Mouse (Mus musculus) monocyte, adult 5-6 weeks (primary cell): ENCODE results near the gene Olfr51. TPM values are rescaled to one million over a fixed set of nuclear protein-coding genes. Genes with fewer than 3 reads are reported as not detected.

ENCODE experiments used
- total RNA-seq: library from RNA; stranded (forward); fragments of 200-1000, 200-491, 200-594 nt; gene quantifications from 3 replicates; pipeline ENCODE4 v1.2.3, GENCODE M21; 2017

The Olfr51 gene
- total RNA-seq, 1 experiment from 2014 or later, result not detected

Other genes starting within 250 kb of the Olfr51 start
- 0.19 to 0.97 TPM (median 0.85 TPM) in 3 replicates for gene Zfp354c, start 175.9 kb upstream of the Olfr51 start, total RNA-seq
- gene Zfp879, start 162.0 kb upstream of the Olfr51 start, total RNA-seq, result not detected in 3 replicates
- gene Grm6, start 152.9 kb upstream of the Olfr51 start, total RNA-seq, result 0.38 TPM in 1 of 3 replicates, not detected in the others
- gene Zfp454, start 115.9 kb upstream of the Olfr51 start, total RNA-seq, result not detected in 3 replicates
- 0.11 TPM in 1 of 3 replicates, not detected in the others for gene Zfp2, start 87.4 kb upstream of the Olfr51 start, total RNA-seq
- gene Zfp354b, start 72.0 kb upstream of the Olfr51 start, total RNA-seq, result not detected in 3 replicates
- gene 4933414I15Rik, start 59.8 kb upstream of the Olfr51 start, total RNA-seq, result not detected in 3 replicates
- not detected in 3 replicates for gene Prop1, start 49.8 kb upstream of the Olfr51 start, total RNA-seq
- 0.53 TPM in 1 of 3 replicates, not detected in the others for gene Olfr1378, start 37.1 kb upstream of the Olfr51 start, total RNA-seq
- not detected in 3 replicates for gene Olfr1377, start 21.6 kb upstream of the Olfr51 start, total RNA-seq
- not detected in 3 replicates for gene Olfr54, start 10.6 kb downstream of the Olfr51 start, total RNA-seq
- not detected in 3 replicates for gene Olfr1375, start 44.5 kb downstream of the Olfr51 start, total RNA-seq
- not detected in 3 replicates for gene Zfp354a, start 55.7 kb downstream of the Olfr51 start, total RNA-seq
- not detected in 3 replicates for gene Gm12569, start 216.9 kb downstream of the Olfr51 start, total RNA-seq